Mouse (Mus musculus) urinary bladder, adult 2 months (tissue): ENCODE results near the gene Osbp2. TPM values are rescaled to one million over a fixed set of nuclear protein-coding genes. Genes with fewer than 3 reads are reported as not detected.

ENCODE experiments used
- DNase-seq: peaks from one replicate; pipeline ENCODE4 v3.0.0; 2022; ENCODE audit warnings: low spot score
- polyA plus RNA-seq: library from polyadenylated mRNA; depleted of rRNA; stranded (reverse); fragments of >200 nt; gene quantifications from 2 replicates; pipeline ENCODE4 v1.2.3, GENCODE M21; 2012

Osbp2 gene
- polyA plus RNA-seq, 1 experiment: 0.98 TPM

GRCm38 (mm10) chr11:3824138-3824537 is 39.6 kb downstream of the Osbp2 start:
- DNase-seq: no peak

GRCm38 (mm10) chr11:3823378-3823777 is 40.3 kb downstream of the Osbp2 start:
- no peak for DNase-seq

- DNase-seq: no peak
These were observed 45.5 kb downstream of the Osbp2 start for GRCm38 (mm10) chr11:3817986-3818758.

GRCm38 (mm10) chr11:3815951-3816350 is 47.8 kb downstream of the Osbp2 start:
- no peak for DNase-seq

- no peak for DNase-seq
These were observed 50.4 kb downstream of the Osbp2 start for GRCm38 (mm10) chr11:3813340-3813739.

- no peak for DNase-seq
These were observed 55.5 kb downstream of the Osbp2 start for GRCm38 (mm10) chr11:3808162-3808561.

- no peak for DNase-seq
These were observed 58.3 kb downstream of the Osbp2 start for GRCm38 (mm10) chr11:3805362-3805761.

GRCm38 (mm10) chr11:3804639-3805038 is 59.1 kb downstream of the Osbp2 start:
- no peak for DNase-seq

- DNase-seq: no peak
These were observed 61.6 kb downstream of the Osbp2 start for GRCm38 (mm10) chr11:3802057-3802456.

- no peak for DNase-seq
These were observed 66.0 kb downstream of the Osbp2 start for GRCm38 (mm10) chr11:3797631-3798215.

GRCm38 (mm10) chr11:3790736-3791135 is 73.0 kb downstream of the Osbp2 start:
- DNase-seq: no peak

GRCm38 (mm10) chr11:3789919-3790318 is 73.8 kb downstream of the Osbp2 start:
- DNase-seq: no peak

GRCm38 (mm10) chr11:3786564-3786963 is 77.1 kb downstream of the Osbp2 start:
- DNase-seq: peak; percentile 70

- DNase-seq: no peak
These were observed 88.4 kb downstream of the Osbp2 start for GRCm38 (mm10) chr11:3775263-3775644.

GRCm38 (mm10) chr11:3774463-3775262 is 89.0 kb downstream of the Osbp2 start:
- no peak for DNase-seq

GRCm38 (mm10) chr11:3773782-3774462 is 89.8 kb downstream of the Osbp2 start:
- no peak for DNase-seq

- no peak for DNase-seq
These were observed 90.6 kb downstream of the Osbp2 start for GRCm38 (mm10) chr11:3773136-3773535.

- DNase-seq: no peak
These were observed 92.4 kb downstream of the Osbp2 start for GRCm38 (mm10) chr11:3771348-3771747.

GRCm38 (mm10) chr11:3767830-3768229 is 95.9 kb downstream of the Osbp2 start:
- DNase-seq: no peak

- DNase-seq: no peak
These were observed 96.7 kb downstream of the Osbp2 start for GRCm38 (mm10) chr11:3766964-3767363.

- no peak for DNase-seq
These were observed 99.4 kb downstream of the Osbp2 start for GRCm38 (mm10) chr11:3764352-3764751.
